Mouse (Mus musculus) cerebellum, postnatal 14 days (tissue): ENCODE data around the gene Cacnb4.

Experiments used
- DNase-seq, 2 experiments: peaks; one replicate each; pipeline ENCODE4 v3.0.0; 2021; ENCODE audit warnings: mixed read lengths in 2 of 2

The Cacnb4 gene

DNA sequence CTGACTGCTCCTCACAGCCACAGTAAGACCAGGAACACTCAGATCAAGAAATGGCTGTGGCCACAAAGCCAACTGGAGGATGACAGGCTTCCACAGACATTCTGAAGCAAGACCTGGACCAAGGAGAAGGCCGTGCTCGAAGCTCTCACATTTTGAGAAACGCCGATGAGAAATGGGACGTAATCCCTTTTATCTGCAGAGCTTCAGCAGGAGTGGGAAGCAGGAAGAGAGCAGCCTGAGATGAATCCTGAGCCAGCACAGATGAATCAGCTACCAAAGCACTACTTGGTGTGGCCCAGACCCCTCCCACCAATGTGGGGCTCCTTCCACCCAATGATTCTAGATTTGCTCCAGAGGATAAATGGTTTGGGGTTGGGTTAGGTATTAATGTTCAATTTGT, 113.4 kb downstream of the Cacnb4 start:
- no peak for DNase-seq

DNA sequence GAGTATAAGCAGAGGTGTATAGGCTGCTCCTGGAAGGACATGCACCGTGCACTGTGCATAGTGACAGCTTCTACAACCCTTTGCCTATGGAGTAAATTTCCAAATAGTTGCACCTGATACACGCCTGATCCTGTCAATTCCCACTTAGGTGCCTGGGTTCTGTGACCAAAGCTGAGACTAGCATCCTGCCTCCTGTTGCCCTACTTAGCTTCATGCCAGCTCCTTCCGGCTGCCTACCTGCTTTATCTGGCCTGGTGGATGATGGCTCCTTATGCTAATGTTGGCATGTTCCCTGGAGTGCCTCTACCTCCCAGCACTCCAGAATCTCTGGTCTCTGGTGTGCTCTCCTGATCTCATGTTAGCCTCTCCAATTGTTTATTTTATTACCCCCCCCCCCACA, 114.3 kb downstream of the Cacnb4 start:
- peak; percentile 72 to 80 for DNase-seq

DNA sequence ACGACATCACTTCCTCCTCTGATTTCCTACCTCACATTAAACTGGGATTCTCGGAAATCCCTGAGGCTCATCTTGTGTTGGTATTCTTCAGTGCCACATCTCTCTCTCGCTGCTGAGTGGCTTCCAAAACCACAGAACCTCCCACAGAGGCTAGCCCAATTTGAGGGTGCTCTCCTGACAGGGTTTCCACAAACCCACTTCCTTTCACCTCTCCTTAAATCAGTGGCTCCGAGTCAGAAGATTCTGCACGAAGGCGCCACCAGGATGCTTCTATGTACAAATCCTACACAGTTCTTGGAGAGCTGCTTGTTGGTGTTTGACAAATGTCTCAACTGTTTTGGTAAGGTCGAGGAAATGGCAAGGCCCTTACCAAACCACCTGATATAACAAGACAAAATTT, 115.5 kb downstream of the Cacnb4 start:
- no peak for DNase-seq

- no peak for DNase-seq
These were observed 116.4 kb downstream of the Cacnb4 start for GRCm38 (mm10) chr2:52560266-52560665.

DNA sequence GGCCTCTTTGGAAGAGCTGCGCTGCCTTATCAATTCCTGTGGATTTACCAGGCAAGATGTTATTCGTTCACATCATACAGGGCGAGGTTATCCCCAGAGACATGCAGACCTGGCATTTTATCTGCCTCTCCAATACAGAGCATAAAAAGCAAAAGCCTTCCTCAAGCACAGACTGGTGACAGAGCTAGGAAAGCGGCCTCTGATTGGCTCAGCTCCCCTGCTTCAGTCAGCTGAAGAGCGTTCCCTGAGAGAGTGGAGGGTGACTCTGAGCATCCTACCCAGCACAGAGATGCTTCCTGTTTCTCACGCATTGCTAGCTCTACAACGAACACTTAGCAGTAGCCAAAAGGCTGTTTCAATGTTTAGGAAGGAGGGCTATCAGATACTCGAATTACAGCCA, 118.2 kb downstream of the Cacnb4 start:
- peak; percentile 76 to 81 for DNase-seq

DNA sequence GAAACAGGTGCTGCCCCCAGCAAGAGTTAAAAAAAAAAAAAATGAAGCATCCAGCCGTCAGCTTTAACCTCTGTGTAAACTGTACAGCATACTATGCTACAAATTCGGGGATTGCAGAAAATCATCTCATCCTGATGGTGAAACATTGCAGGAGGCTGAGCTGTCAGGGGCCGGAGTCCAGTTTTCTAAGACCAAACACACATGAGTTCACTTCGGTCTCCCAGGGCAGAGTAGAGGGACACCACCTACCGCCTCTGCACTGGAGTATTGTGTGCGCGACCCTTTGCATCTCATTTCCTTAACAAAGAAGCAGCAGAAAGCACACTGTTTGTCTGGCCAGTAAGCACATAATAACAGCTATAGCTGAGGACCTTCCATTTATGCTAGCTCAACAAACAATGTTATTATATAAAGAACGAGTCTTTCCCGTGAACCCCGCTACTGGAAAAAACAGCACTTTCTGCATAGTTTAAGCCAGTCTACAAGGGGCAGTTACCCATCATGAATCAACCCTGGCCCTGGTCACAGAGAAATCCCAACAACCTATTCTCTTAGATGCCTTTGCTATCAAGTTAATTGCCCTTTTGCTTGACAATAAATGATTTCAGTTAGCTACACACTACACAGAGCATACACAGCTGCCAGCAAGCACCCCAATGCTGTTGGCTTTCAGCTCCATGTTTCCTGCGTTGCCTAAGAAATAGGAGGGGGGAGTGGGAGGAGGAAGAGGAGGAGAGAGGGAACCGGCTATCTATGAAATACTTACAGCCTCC, 118.9 kb downstream of the Cacnb4 start:
- peak; percentile 35 to 54 for DNase-seq

DNA sequence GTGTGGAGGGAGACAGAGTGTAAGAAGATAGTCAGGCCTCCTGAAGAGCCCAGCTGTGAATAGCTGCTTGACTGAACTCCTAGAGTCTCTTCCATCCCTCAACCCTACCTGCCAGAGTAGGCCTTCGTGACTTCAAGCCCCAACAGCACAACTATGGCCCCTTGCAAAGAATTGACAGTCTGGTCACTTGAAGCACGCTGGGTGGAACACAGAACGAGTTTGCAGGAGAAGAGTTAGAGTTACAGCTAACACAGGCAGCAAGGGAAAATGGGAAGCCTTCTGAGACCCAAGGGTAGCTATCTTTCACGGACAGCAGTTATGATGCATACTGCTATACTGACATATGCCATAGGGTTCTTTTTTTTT, 119.7 kb downstream of the Cacnb4 start:
- no peak for DNase-seq

DNA sequence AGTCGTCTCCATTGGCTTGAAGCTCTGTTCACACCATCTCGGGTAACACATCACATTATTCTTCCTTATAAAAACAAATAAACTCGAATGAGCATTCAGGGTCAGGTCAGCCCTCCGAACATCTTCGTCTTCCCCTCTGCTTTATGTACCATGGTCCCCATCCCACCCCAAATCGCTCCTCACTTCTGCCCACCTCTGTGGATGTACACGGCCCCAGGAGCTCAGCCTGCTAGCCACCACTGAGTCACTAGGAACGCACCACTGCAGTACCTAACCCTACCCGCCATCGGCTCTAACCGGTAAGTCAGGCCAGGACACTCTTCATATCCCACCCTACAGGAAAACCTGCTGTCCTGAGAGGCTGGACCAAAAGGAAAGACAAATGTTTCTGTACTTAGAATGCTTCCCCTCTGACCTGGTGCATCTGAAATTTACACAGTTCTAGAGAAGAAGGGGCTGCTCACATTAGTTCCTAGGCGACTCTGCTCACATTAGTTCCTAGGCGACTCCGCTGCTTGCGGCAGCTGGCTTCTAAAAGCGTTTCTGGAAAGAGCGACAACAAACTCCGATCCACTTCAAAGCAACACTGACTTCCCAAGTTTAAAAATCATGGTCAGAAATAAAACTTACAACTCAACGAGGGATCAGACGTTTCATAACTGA, 120.2 kb downstream of the Cacnb4 start:
- no peak for DNase-seq

DNA sequence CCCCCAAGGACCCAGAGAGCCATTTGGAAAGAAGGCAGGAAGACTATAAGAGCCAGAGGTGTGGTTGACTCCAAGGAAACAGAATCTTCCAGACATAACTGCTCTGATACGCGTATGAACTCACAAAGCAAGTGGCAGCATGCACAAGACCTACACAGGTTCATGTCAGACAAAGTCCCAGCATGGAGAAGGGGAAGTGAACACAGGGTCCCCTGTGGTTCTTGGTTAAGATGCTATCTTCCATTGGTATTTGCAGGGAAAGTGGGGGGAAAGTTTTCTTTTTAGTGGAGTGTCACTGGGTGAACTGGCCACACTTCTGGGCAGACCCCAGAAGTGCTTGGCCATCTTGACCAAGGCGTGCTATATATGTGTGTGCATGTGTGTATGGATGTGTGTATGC, 128.2 kb downstream of the Cacnb4 start:
- no peak for DNase-seq

DNA sequence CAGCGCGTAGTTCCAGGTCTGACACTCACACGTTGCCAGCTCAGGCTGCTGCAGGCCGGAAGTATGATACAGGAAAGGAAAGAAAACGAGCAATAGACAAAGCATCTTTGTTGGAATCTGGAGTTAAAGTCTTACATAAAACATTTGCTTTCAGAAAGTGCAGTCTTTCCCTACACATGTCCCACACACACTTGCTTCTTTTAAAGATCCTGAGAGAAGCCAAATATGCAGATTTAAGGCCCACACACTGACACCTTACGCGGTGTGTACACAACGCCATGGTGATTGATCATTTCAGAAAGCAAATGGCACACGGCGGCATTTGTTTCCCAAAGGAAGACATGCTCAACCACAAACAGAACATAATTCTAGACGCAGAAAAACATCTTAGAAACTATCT, 129.3 kb downstream of the Cacnb4 start:
- no peak for DNase-seq

DNA sequence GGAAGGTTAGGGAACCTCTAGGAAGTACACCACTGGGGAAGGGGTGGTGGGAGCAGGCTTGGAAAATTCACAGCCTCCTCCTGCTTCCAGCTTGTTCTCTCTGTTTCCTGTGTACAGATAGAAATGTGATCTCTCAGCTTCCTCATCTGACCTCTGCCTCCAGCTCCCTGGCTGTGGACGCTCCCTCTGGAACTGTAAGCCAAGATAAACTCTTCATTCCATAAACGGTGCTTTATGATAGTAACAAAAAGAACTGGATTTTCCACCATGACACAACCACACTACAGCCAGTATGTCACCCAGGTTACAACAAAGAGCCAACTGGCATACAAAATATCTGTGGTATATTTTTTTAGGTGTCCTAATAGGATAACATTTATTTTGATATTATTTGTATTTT, 132.1 kb downstream of the Cacnb4 start:
- DNase-seq: no peak

DNA sequence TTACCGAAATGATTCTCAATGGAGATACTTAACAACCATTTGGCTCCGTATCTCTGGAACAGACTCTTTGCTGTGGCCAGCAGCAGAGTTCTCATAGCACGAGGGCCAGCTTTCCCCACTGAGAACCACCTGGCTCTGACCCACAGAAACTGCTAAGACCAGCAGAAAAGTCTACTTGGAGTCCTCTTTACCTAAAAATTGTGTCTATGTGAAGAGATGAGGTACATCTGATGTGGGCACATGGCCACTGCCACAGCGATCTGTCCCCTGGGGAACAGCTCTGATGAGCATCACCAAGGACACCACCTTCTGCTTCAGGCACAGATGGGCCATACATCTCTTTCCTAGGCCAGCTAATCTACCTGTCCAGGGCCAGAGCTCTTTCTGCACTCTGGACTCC, 135.6 kb downstream of the Cacnb4 start:
- DNase-seq: peak; percentile 50 to 75

DNA sequence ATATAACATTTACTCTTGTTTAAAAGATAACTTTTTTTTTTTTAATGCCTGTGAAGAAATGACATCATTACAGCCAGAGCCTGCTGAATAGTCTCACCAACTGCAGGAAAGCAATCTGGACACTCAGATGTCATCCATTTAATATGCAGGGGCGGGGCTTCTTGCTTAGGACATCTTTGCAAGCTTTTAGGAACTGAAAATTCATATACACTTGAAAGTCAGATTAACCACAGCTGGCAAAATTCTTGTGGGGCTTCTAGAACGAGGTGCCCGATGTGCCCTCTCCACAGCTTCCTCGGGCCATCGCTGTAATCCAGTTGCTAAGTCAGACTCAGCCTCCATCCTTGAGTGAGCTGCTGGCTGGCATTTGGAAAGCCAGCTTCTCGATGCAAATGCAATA, 137.3 kb downstream of the Cacnb4 start:
- DNase-seq: no peak

DNA sequence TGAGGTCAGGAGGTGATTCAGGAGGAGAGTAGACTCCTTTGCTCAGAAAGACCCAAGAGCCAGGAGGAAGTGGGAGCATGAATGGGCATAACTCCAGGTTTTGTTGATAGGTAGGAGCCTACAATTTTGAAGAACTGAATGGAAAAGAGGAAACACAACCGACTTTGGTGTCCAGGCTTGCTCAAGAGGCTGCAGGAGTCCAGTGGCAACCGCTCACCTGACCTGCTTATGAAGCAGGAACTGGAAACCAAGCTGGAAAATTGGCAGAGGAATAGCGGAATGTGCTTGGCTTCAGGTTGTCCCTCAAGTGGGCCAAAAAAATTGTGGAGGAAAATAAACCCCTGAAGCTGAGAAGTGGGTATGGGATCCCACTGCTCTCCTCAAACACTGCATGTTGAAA, 139.0 kb downstream of the Cacnb4 start:
- peak; percentile 50 to 67 for DNase-seq

DNA sequence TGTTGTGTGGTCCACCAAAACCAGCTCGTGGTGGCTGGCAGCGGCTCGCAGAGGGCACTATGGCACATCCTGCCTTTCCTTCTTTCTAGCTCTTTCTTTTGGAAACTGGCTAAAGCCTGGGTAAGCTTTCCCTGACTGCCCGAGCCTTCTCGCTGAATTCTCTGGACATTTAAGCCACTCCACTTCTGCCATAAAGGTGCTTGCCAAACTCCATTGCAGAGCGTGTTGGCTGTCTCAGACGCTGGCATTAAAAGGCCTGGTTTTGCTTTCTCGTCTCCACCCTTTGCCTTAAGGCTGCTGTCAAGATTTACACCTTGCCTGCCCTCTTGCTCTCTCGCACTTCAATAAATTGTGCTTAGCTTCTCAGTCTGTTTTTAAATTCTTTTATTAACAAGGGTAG, 139.5 kb downstream of the Cacnb4 start:
- DNase-seq: no peak

DNA sequence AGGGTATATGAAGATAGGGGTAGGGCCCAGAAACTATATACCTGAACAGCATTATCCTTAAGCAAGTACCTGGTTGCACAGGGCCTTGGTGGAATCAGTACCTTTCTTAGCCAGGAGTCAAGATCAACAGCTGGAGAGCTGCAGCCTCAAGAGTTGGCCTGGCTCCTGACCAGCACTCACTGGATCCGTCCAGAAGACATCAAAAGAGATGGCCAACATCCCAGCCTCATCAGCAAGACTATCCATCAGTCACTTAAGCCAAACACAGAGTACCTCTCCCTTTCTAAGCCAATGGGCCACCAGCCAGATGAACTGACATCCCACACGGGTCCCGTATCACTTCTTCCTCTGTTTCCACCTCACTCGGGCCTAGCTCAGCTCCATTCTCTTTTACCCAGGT, 140.1 kb downstream of the Cacnb4 start:
- peak; percentile 26 to 43 for DNase-seq

GRCm38 (mm10) chr2:52533696-52534095, 142.9 kb downstream of the Cacnb4 start:
- DNase-seq: no peak

GRCm38 (mm10) chr2:52530521-52530920, 146.1 kb downstream of the Cacnb4 start:
- no peak for DNase-seq

GRCm38 (mm10) chr2:52529245-52529644, 147.4 kb downstream of the Cacnb4 start:
- no peak for DNase-seq

GRCm38 (mm10) chr2:52525876-52526592, 150.6 kb downstream of the Cacnb4 start:
- no peak for DNase-seq

GRCm38 (mm10) chr2:52523056-52523715, 153.4 kb downstream of the Cacnb4 start:
- no peak for DNase-seq

GRCm38 (mm10) chr2:52521012-52521411, 155.6 kb downstream of the Cacnb4 start:
- no peak for DNase-seq

DNA sequence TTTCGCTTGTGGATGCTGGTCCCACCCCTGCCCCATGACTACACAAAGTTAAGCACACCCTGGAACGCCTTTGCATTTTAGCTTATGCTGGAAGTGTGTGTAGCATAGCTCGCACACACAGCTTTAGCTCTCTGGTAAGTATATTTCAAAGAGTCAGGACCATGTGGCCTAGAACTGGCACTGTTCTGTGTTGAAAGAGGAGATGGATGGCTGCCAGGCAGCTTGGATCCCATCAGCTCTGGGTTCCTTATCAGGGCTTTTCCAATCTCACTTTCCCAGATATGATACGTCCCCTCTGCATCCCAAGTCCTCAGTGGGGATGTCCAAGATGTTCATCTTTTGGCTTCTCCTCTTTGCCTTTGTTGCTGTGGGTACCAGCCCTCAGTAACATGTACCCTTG, 157.9 kb downstream of the Cacnb4 start:
- DNase-seq: peak; percentile 71 to 80
